Mouse (Mus musculus) thymus, adult 2 months (tissue): ENCODE measurements around the gene Oxtr.

Experiments used
- CTCF ChIP-seq: fragments of 200-500 bp; IDR thresholded peaks from 2 replicates; pipeline ENCODE4 v1.5.1; 2012; ENCODE audit warnings: mild to moderate bottlenecking, control low read depth, low read length, moderate library complexity, borderline replicate concordance; ENCODE audit not compliant: control insufficient read depth, poor library complexity, insufficient read depth; ENCODE audit errors: extremely low read depth
- POLR2A ChIP-seq: fragments of 200-500 bp; IDR thresholded peaks from 2 replicates; pipeline ENCODE4 v1.6.1; 2012; ENCODE audit warnings: mild to moderate bottlenecking, low read length, control low read depth, moderate library complexity; ENCODE audit not compliant: control insufficient read depth, poor library complexity, insufficient read depth; ENCODE audit errors: extremely low read depth

DNA sequence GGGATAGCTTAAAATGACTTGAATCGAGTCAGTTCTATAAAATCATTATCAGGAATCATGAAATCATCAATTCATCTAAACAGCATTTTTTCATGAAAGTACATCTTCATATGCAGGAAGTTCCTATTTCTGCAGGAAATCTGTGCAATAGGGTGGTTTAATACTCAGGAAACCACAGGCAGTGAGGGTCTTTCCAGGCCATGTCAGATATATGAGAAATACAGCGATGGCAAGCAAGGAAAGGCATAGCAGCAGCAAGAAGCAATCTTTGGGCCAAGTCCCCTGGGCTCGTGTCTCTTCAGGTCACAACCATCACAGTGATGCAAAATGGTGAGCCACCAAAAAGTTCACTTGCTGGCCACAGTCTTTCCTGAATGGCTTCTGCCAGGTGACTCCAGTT lies 44.1 kb downstream of the Oxtr start:
- TF ChIP-seq CTCF (no peak), POLR2A (no peak)
